Mouse (Mus musculus) hindbrain, embryonic 14.5 days (tissue): ENCODE data around the gene Nubp2. TPM values are rescaled to one million over a fixed set of nuclear protein-coding genes. Genes with fewer than 3 reads are reported as not detected.

Source experiments
- ATAC-seq: fragments of 200-750 bp; cut with Nextera tagmentation; 2 replicates; pipeline ENCODE4 v1.8.0; 2017; ENCODE audit warnings: moderate number of reproducible peaks, mild to moderate bottlenecking, moderate TSS enrichment, moderate library complexity; ENCODE audit not compliant: low FRiP score
- DNase-seq: peaks from one replicate; pipeline ENCODE4 v3.0.0-alpha.2; 2015; ENCODE audit warnings: low spot score
- H3K27ac ChIP-seq: fragments of 300-500 bp; sonication (generic); 2 replicates; pipeline ENCODE4 v1.5.1; 2014; ENCODE audit warnings: mild to moderate bottlenecking, moderate library complexity
- H3K27me3 ChIP-seq: fragments of 300-500 bp; sonication (generic); 2 replicates; pipeline ENCODE4 v1.6.1; 2014; ENCODE audit warnings: mild to moderate bottlenecking, low read length, mixed read lengths; ENCODE audit not compliant: control insufficient read depth, insufficient read depth
- H3K36me3 ChIP-seq: fragments of 300-500 bp; sonication (generic); replicated peaks from 2 replicates; pipeline ENCODE4 v1.6.1; 2014; ENCODE audit not compliant: control insufficient read depth, insufficient read depth
- H3K4me1 ChIP-seq: fragments of 300-500 bp; sonication (generic); replicated peaks from 2 replicates; pipeline ENCODE4 v1.6.1; 2014; ENCODE audit warnings: antibody characterized with exemption, low read length, mixed read lengths; ENCODE audit not compliant: control insufficient read depth, insufficient read depth
- H3K4me2 ChIP-seq: fragments of 300-500 bp; sonication (generic); replicated peaks from 2 replicates; pipeline ENCODE4 v1.6.1; 2014; ENCODE audit warnings: mild to moderate bottlenecking, moderate library complexity
- H3K4me3 ChIP-seq: fragments of 300-500 bp; sonication (generic); replicated peaks from 2 replicates; pipeline ENCODE4 v1.5.1; 2014; ENCODE audit warnings: mild to moderate bottlenecking, low read length
- H3K9ac ChIP-seq: fragments of 300-500 bp; sonication (generic); 2 replicates; pipeline ENCODE4 v1.6.1; 2014
- H3K9me3 ChIP-seq: fragments of 300-500 bp; sonication (generic); 2 replicates; pipeline ENCODE4 v1.6.1; 2016; ENCODE audit warnings: low read length; ENCODE audit not compliant: control insufficient read depth
- WGBS: fragments of 180-500 bp; shearing (Covaris S2); extraction: QIAGEN DNeasy Blood & Tissue Kit; methylation state at CpG from one replicate; pipeline ENCODE4 v1.1.7; 2014; 5-methylcytosine and 5-hydroxymethylcytosine counted together
- polyA plus RNA-seq: library from polyadenylated mRNA; unstranded; fragments of >200 nt; fragmentation: Nextera tagmentation; extraction: Ambion mirVana; gene quantifications from 2 replicates; pipeline ENCODE4 v1.2.1, GENCODE M21; 2014

Gene Nubp2
- polyA plus RNA-seq, 1 experiment from 2014 or later, result 72.8 TPM

GRCm38 (mm10) chr17:24874989-24875388 is 11.2 kb downstream of the Nubp2 start:
- 88% methylated on average over 8 of the region's 8 CpGs for WGBS
- Histone ChIP-seq H3K27me3 (no peaks in the 10 kb centered on the region), H3K4me3 (no peak overlapping the region), H3K27ac (no peak overlapping the region), H3K4me1 (no peaks in the 10 kb centered on the region), H3K9ac (no peak overlapping the region), H3K36me3 (no peaks in the 10 kb centered on the region), H3K9me3 (no peaks in the 10 kb centered on the region), H3K4me2 (no peak overlapping the region)
- no peak for ATAC-seq
- no peak for DNase-seq

- Histone ChIP-seq H3K36me3 (no peaks in the 10 kb centered on the region), H3K4me2 (no peak overlapping the region), H3K27ac (no peak overlapping the region), H3K27me3 (no peaks in the 10 kb centered on the region), H3K4me1 (no peaks in the 10 kb centered on the region), H3K9me3 (no peaks in the 10 kb centered on the region), H3K4me3 (no peak overlapping the region), H3K9ac (no peak overlapping the region)
- WGBS, result 55% methylated on average over 1 of the region's 1 CpGs
- ATAC-seq (no peak), DNase-seq (no peak)
Observed at GRCm38 (mm10) chr17:24874405-24874745, 11.8 kb downstream of the Nubp2 start.

DNA sequence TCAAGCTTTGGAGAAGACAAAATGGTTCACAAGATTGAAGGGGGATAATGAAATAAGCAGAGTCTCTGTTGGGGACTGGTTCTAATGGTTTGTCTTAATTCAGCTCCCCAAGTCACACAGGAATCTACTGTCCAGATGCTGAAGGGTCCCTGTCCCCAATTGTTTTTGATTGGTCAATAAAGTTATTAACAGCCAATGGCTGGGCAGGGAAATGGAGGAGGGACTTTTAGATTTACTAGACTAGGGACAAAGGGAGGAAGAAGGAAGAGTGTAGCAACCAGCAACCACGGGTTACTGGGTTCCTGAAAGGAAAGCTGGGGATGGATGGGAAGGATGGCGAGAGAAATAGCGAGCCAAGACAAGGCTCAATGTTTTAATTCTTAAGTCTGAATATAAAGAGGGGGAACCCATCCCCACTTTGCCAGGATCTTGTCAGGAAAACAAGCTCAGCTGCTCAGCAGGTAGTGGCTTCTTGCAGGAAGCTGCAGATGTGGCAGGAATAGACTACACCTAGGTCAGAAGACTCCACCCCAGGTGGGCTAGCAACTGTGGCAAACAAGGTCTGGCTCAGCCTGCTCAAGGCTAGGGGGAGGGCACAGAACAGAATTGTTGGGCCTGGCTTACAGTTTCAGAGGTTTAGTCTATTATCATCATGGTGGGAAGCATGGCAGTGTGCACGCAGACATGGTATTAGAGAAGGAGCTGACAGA is 12.3 kb downstream of the Nubp2 start:
- DNase-seq, result no peak
- H3K9ac ChIP-seq, result no peak overlapping the region
- WGBS, result 50% methylated on average over 4 of the region's 4 CpGs

DNA sequence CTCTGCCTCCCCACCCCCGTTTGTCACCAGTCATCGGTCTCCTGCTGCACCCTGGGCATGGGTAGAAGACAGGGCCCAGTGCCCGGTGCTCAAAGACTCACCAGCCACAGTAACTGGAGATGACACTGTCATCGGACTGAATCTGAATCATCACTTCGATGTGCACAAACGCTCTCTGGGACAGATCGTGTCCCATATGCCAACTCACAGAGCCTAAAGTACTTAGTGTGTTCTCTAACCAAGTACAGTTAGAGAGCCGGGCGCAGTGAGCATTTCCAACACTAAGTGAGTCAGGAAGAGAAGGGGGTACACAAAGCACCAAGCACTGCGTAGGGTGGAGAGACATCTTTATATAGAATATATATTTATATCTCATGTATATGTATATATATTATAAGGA is 18.2 kb downstream of the Nubp2 start:
- Histone ChIP-seq H3K27ac (no peak overlapping the region), H3K4me1 (no peaks in the 10 kb centered on the region), H3K4me2 (no peak overlapping the region), H3K9me3 (no peaks in the 10 kb centered on the region), H3K9ac (no peak overlapping the region), H3K36me3 (peaks cover 22% of the 10 kb centered on the region), H3K27me3 (no peaks in the 10 kb centered on the region), H3K4me3 (no peak overlapping the region)
- 91% methylated on average over 10 of the region's 10 CpGs for WGBS
- ATAC-seq (no peak), DNase-seq (no peak)

More for the DNA sequence above, 12.3 kb downstream of the Nubp2 start:
- no peak for ATAC-seq
- H3K36me3 ChIP-seq, result no peaks in the 10 kb centered on the region
- H3K9me3 ChIP-seq, result no peaks in the 10 kb centered on the region
- H3K4me3 ChIP-seq, result no peak overlapping the region
- H3K4me2 ChIP-seq, result no peak overlapping the region
- no peaks in the 10 kb centered on the region for H3K4me1 ChIP-seq
- H3K27ac ChIP-seq, result no peak overlapping the region
- no peaks in the 10 kb centered on the region for H3K27me3 ChIP-seq

GRCm38 (mm10) chr17:24865776-24866175 is 20.4 kb downstream of the Nubp2 start, which contains the start of gene Igfals:
Gene Igfals, plus strand, starts transcription at chr17:24865997.
- DNase-seq (no peak), ATAC-seq (no peak)
- H3K9ac ChIP-seq, result no peak within 1 kb of the TSS
- H3K27ac ChIP-seq, result no peak within 1 kb of the TSS
- WGBS, result 90% methylated on average over 8 of the region's 8 CpGs
- H3K36me3 ChIP-seq, result peaks cover 43% of the 10 kb centered on the region
- H3K9me3 ChIP-seq, result no peaks in the 10 kb centered on the region
- no peak within 1 kb of the TSS for H3K4me2 ChIP-seq
- H3K4me1 ChIP-seq, result no peaks in the 10 kb centered on the region
- H3K4me3 ChIP-seq, result no peak within 1 kb of the TSS
- no peaks in the 10 kb centered on the region for H3K27me3 ChIP-seq

DNA sequence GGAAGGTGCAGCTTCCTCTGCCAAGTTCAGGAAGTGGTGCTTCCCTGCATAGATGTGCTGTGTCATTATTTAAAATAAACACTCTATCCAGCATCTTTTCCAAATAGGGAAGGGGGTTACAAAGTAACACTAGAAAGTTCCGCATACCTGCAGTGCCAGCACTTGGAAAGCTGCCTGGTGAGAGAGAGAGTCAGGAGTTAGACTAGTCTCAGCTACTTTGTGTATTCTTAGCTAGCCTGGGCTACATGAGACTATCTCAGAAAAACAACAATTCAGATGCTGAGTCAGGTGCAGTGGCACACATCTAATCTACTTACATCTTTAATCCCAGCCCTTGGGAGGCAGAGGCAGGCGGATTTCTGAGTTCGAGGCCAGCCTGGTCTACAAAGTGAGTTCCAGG is 24.4 kb downstream of the Nubp2 start:
- Histone ChIP-seq H3K27me3 (no peaks in the 10 kb centered on the region), H3K4me3 (no peak overlapping the region), H3K36me3 (peaks cover 53% of the 10 kb centered on the region), H3K4me2 (no peak overlapping the region), H3K4me1 (no peaks in the 10 kb centered on the region), H3K9me3 (no peaks in the 10 kb centered on the region), H3K9ac (no peak overlapping the region), H3K27ac (no peak overlapping the region)
- ATAC-seq (no peak), DNase-seq (no peak)
- WGBS, result 92% methylated on average over 3 of the region's 3 CpGs

DNA sequence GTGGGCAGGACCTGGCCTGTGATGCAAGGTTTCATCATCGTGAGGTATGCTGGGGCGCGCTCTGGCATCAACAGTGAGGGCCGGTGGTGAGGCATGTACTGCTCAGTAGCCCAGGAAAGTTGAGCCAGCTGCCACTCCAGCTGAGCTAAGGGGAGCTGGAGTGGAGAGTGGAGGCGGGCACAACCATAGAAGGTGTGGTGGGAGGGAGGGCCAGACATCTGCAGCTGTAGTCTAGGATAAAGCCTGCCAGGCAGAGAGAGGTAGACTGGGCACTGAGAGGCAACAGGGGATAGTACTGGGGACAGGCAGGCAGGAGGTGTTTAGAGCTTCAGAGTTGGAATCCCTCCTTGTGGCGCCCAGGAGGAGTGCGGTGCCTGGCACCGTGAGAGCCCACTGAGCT is 26.1 kb downstream of the Nubp2 start:
- Histone ChIP-seq H3K4me1 (no peaks in the 10 kb centered on the region), H3K9me3 (no peaks in the 10 kb centered on the region), H3K27me3 (no peaks in the 10 kb centered on the region), H3K36me3 (peaks cover 57% of the 10 kb centered on the region), H3K4me2 (no peak overlapping the region), H3K4me3 (no peak overlapping the region), H3K27ac (no peak overlapping the region), H3K9ac (no peak overlapping the region)
- 94% methylated on average over 8 of the region's 8 CpGs for WGBS
- no peak for DNase-seq
- ATAC-seq, result no peak

GRCm38 (mm10) chr17:24858967-24859366 is 27.2 kb downstream of the Nubp2 start:
- ATAC-seq, result no peak; the same call in 1 of the 2 replicates
- Histone ChIP-seq H3K4me2 (no peak overlapping the region), H3K36me3 (peaks cover 58% of the 10 kb centered on the region), H3K4me1 (no peaks in the 10 kb centered on the region), H3K4me3 (no peak overlapping the region), H3K27ac (no peak overlapping the region), H3K27me3 (no peaks in the 10 kb centered on the region), H3K9ac (no peak overlapping the region), H3K9me3 (no peaks in the 10 kb centered on the region)
- 86% methylated on average over 6 of the region's 6 CpGs for WGBS
- DNase-seq, result no peak

- Histone ChIP-seq H3K9ac (no peak overlapping the region), H3K4me3 (no peak overlapping the region), H3K4me1 (no peaks in the 10 kb centered on the region), H3K27ac (no peak overlapping the region), H3K27me3 (no peaks in the 10 kb centered on the region), H3K4me2 (no peak overlapping the region), H3K36me3 (peaks cover 60% of the 10 kb centered on the region), H3K9me3 (no peaks in the 10 kb centered on the region)
- DNase-seq (no peak), ATAC-seq (no peak)
- WGBS, result 86% methylated on average over 8 of the region's 8 CpGs
Observed at GRCm38 (mm10) chr17:24857831-24858470, 28.2 kb downstream of the Nubp2 start.
